Mouse (Mus musculus): ENCODE data around the gene Kdm5c.

The Kdm5c gene

DNA sequence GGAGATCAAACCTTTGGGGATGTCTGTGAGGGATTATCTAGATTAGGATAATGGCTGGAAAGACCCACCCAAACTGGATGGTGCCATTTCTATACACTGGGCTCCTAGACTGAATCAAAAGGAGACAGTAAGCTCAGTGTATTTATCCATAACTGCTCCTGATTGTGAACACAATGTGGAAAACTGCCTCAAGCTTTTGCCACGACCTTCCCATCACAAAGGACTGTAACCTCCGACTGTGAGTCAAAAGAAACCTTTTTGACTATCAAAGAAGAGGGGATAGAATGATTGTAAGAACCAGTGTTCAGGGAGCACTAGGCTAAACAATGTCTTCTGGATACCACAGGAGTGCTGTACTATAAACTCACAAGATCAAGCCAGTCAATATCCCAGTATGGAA, 73.4 kb downstream of the Kdm5c start:
- DNase-seq: no peak

- no peak for DNase-seq
These were observed 74.6 kb downstream of the Kdm5c start for GRCm38 (mm10) chrX:152307371-152307770.

- DNase-seq: peak; percentile 2
These were observed 75.1 kb downstream of the Kdm5c start for GRCm38 (mm10) chrX:152307942-152308341.

GRCm38 (mm10) chrX:152320535-152320934, 87.7 kb downstream of the Kdm5c start:
- DNase-seq: no peak

GRCm38 (mm10) chrX:152322776-152323175, 90.0 kb downstream of the Kdm5c start:
- DNase-seq: no peak

GRCm38 (mm10) chrX:152323584-152323983, 90.8 kb downstream of the Kdm5c start:
- peak; percentile 11 for DNase-seq
